Mouse (Mus musculus): ENCODE data around the gene Prmt8. TPM values are rescaled to one million over a fixed set of nuclear protein-coding genes. Genes with fewer than 3 reads are reported as not detected.

Gene Prmt8
- not detected for total RNA-seq (2021)
- long read RNA-seq, experiment 1 = 0 reads
- long read RNA-seq, experiment 2 = 0 reads

GRCm38 (mm10) chr6:127769275-127770156 lies at the start of gene Prmt8:
Gene Prmt8, minus strand, starts transcription at chr6:127769472.
- DNase-seq = no peak
- intact Hi-C loops (cut with DNase I; ENCODE audit: low total_unique reads) = no loop called here

GRCm38 (mm10) chr6:127803046-127803729 lies 33.9 kb upstream of the Prmt8 start:
- no peak for DNase-seq
- intact Hi-C loops (cut with DNase I; ENCODE audit: low total_unique reads) = no loop called here

- intact Hi-C loops (cut with DNase I; ENCODE audit: low total_unique reads) = no loop called here
- DNase-seq = no peak
Observed at GRCm38 (mm10) chr6:127802211-127802610, 32.9 kb upstream of the Prmt8 start.

GRCm38 (mm10) chr6:127790023-127790422 lies 20.8 kb upstream of the Prmt8 start:
- no peak for DNase-seq
- intact Hi-C loops (cut with DNase I; ENCODE audit: low total_unique reads) = no loop called here

- intact Hi-C loops (cut with DNase I; ENCODE audit: low total_unique reads) = no loop called here
- no peak for DNase-seq
Observed at GRCm38 (mm10) chr6:127770806-127771205, 1.5 kb upstream of the Prmt8 start.

- DNase-seq = no peak
- intact Hi-C loops (cut with DNase I; ENCODE audit: low total_unique reads) = no loop called here
Observed at GRCm38 (mm10) chr6:127768621-127769274, 524 bp downstream of the Prmt8 start.

- DNase-seq = peak; percentile 70
- intact Hi-C loops (cut with DNase I; ENCODE audit: low total_unique reads) = no loop called here
Observed at GRCm38 (mm10) chr6:127767706-127768493, 1.4 kb downstream of the Prmt8 start.

GRCm38 (mm10) chr6:127767201-127767705 lies 2.0 kb downstream of the Prmt8 start:
- intact Hi-C loops (cut with DNase I; ENCODE audit: low total_unique reads) = no loop called here

GRCm38 (mm10) chr6:127766641-127767200 lies 2.6 kb downstream of the Prmt8 start:
- intact Hi-C loops (cut with DNase I; ENCODE audit: low total_unique reads) = no loop called here
- DNase-seq = no peak

More at GRCm38 (mm10) chr6:127767201-127767705, 2.0 kb downstream of the Prmt8 start:
- DNase-seq = no peak

- no peak for DNase-seq
- intact Hi-C loops (cut with DNase I; ENCODE audit: low total_unique reads) = no loop called here
Observed at GRCm38 (mm10) chr6:127766041-127766604, 3.1 kb downstream of the Prmt8 start.

- DNase-seq = no peak
- intact Hi-C loops (cut with DNase I; ENCODE audit: low total_unique reads) = no loop called here
Observed at GRCm38 (mm10) chr6:127765573-127765972, 3.7 kb downstream of the Prmt8 start.

- no peak for DNase-seq
- intact Hi-C loops (cut with DNase I; ENCODE audit: low total_unique reads) = no loop called here
Observed at GRCm38 (mm10) chr6:127758264-127758663, 11.0 kb downstream of the Prmt8 start.

- intact Hi-C loops (cut with DNase I; ENCODE audit: low total_unique reads) = no loop called here
- no peak for DNase-seq
Observed at GRCm38 (mm10) chr6:127757667-127758167, 11.6 kb downstream of the Prmt8 start.

- no peak for DNase-seq
- intact Hi-C loops (cut with DNase I; ENCODE audit: low total_unique reads) = no loop called here
Observed at GRCm38 (mm10) chr6:127756856-127757255, 12.4 kb downstream of the Prmt8 start.

- no peak for DNase-seq
- intact Hi-C loops (cut with DNase I; ENCODE audit: low total_unique reads) = no loop called here
Observed at GRCm38 (mm10) chr6:127753228-127753627, 16.0 kb downstream of the Prmt8 start.

GRCm38 (mm10) chr6:127752681-127753080 lies 16.6 kb downstream of the Prmt8 start:
- intact Hi-C loops (cut with DNase I; ENCODE audit: low total_unique reads) = no loop called here
- DNase-seq = no peak

GRCm38 (mm10) chr6:127751499-127751898 lies 17.8 kb downstream of the Prmt8 start:
- intact Hi-C loops (cut with DNase I; ENCODE audit: low total_unique reads) = no loop called here
- no peak for DNase-seq

GRCm38 (mm10) chr6:127748793-127749192 lies 20.5 kb downstream of the Prmt8 start:
- DNase-seq = no peak
- intact Hi-C loops (cut with DNase I; ENCODE audit: low total_unique reads) = no loop called here
